Mouse (Mus musculus) myocyte (in vitro differentiated cells): ENCODE data around the gene Tssc4. TPM values are rescaled to one million over a fixed set of nuclear protein-coding genes. Genes with fewer than 3 reads are reported as not detected.

ENCODE experiments used
- H3K27me3 ChIP-seq: one replicate; pipeline ENCODE4 v1.6.1; 2011; ENCODE audit not compliant: control insufficient read depth, insufficient read depth, insufficient read length
- H3K36me3 ChIP-seq: one replicate; pipeline ENCODE4 v1.6.1; 2011; ENCODE audit not compliant: control insufficient read depth, insufficient read depth
- H3K4me2 ChIP-seq: one replicate; pipeline ENCODE4 v1.6.1; 2011; ENCODE audit warnings: low read depth, control low read depth
- H3K4me3 ChIP-seq: one replicate; pipeline ENCODE4 v1.5.1; 2011; ENCODE audit warnings: mild to moderate bottlenecking, control low read depth, moderate library complexity
- H3K79me2 ChIP-seq: one replicate; pipeline ENCODE4 v1.6.1; 2011; ENCODE audit not compliant: control insufficient read depth, insufficient read depth
- H3ac ChIP-seq: one replicate; pipeline ENCODE4 v1.6.1; 2011; ENCODE audit not compliant: control insufficient read depth, insufficient read length
- CEBPB ChIP-seq: IDR thresholded peaks from 2 replicates; pipeline ENCODE4 v1.6.1; 2011; ENCODE audit warnings: mild to moderate bottlenecking, moderate library complexity; ENCODE audit not compliant: poor library complexity, insufficient read depth, severe bottlenecking
- E2F4 ChIP-seq: IDR thresholded peaks from one replicate; pipeline ENCODE4 v1.6.1; 2011; ENCODE audit warnings: mild to moderate bottlenecking, control low read depth, moderate library complexity; ENCODE audit not compliant: insufficient read depth
- MAX ChIP-seq: IDR thresholded peaks from one replicate; pipeline ENCODE4 v1.6.1; 2011; ENCODE audit warnings: low read depth, mild to moderate bottlenecking, control low read depth
- MYOD1 ChIP-seq, 3 experiments: IDR thresholded peaks; one replicate each; pipeline ENCODE4 v1.6.1; 2011; ENCODE audit warnings: control low read depth in 2 of 3, low read depth in 2 of 3, mild to moderate bottlenecking in 2 of 3, moderate library complexity in 1 of 3; ENCODE audit not compliant: insufficient read length in 2 of 3, control insufficient read depth in 1 of 3
- MYOG ChIP-seq, 3 experiments: IDR thresholded peaks; one replicate each; pipeline ENCODE4 v1.6.1; 2011; ENCODE audit warnings: control low read depth in 2 of 3, low read depth in 2 of 3, mild to moderate bottlenecking in 2 of 3; ENCODE audit not compliant: insufficient read length in 2 of 3, control insufficient read depth in 1 of 3, insufficient read depth in 1 of 3
- POLR2A ChIP-seq: IDR thresholded peaks from one replicate; pipeline ENCODE4 v1.6.1; 2011; ENCODE audit warnings: low read depth, mild to moderate bottlenecking, control low read depth, moderate library complexity; ENCODE audit not compliant: insufficient read length
- POLR2AphosphoS2 ChIP-seq: IDR thresholded peaks from one replicate; pipeline ENCODE4 v1.6.1; 2011; ENCODE audit warnings: low read depth, control low read depth; ENCODE audit not compliant: insufficient read length
- REST ChIP-seq: IDR thresholded peaks from one replicate; pipeline ENCODE4 v1.6.1; 2011; ENCODE audit warnings: mild to moderate bottlenecking, control low read depth, moderate library complexity; ENCODE audit not compliant: insufficient read depth, insufficient read length
- SRF ChIP-seq: IDR thresholded peaks from one replicate; pipeline ENCODE4 v1.6.1; 2011; ENCODE audit warnings: low read depth; ENCODE audit not compliant: control insufficient read depth, insufficient read length
- TCF12 ChIP-seq: IDR thresholded peaks from one replicate; pipeline ENCODE4 v1.6.1; 2011; ENCODE audit warnings: mild to moderate bottlenecking, control low read depth; ENCODE audit not compliant: poor library complexity, insufficient read depth, severe bottlenecking
- TCF3 ChIP-seq: IDR thresholded peaks from one replicate; pipeline ENCODE4 v1.6.1; 2011; ENCODE audit warnings: low read depth, control low read depth; ENCODE audit not compliant: insufficient read length
- USF1 ChIP-seq: IDR thresholded peaks from one replicate; pipeline ENCODE4 v1.6.1; 2011; ENCODE audit warnings: low read depth, mild to moderate bottlenecking, control low read depth, moderate library complexity
- polyA plus RNA-seq: library from polyadenylated mRNA; unstranded; fragments of >200 nt; fragmentation: generic; extraction: Trizol; gene quantifications from one replicate; pipeline ENCODE4 v1.2.1, GENCODE M21; 2012; ENCODE audit warnings: missing spikeins

Tssc4 gene
- polyA plus RNA-seq, 1 experiment = 78.6 TPM

- no peaks in the 10 kb centered on the region for H3K27me3 ChIP-seq
- peak overlapping the region; percentile 95 for H3ac ChIP-seq
- TF ChIP-seq MAX = no peak
- TF ChIP-seq CEBPB = no peak
- no peak for TF ChIP-seq REST
- no peak for TF ChIP-seq MYOG (IDR thresholded peaks at IDR 0.05; ENCODE audit: control insufficient read depth in 1 of 3, insufficient read depth in 1 of 3, insufficient read length in 2 of 3, low read depth in 2 of 3)
- no peak for TF ChIP-seq MYOD1 (IDR thresholded peaks at IDR 0.05; ENCODE audit: control insufficient read depth in 1 of 3, insufficient read length in 2 of 3, low read depth in 2 of 3)
- TF ChIP-seq E2F4 = no peak
- no peak for TF ChIP-seq POLR2A
- no peak for TF ChIP-seq TCF3
- no peak for TF ChIP-seq USF1
- no peak for TF ChIP-seq TCF12
- no peak for TF ChIP-seq POLR2AphosphoS2
- no peak for TF ChIP-seq SRF
- peak overlapping the region; percentile 99 for H3K4me2 ChIP-seq
- H3K4me3 ChIP-seq = peak overlapping the region; percentile 99
- peaks cover 71% of the 10 kb centered on the region for H3K79me2 ChIP-seq
- H3K36me3 ChIP-seq = peaks cover 10% of the 10 kb centered on the region
Observed at GRCm38 (mm10) chr7:143055001-143055400, 14.0 kb upstream of the Tssc4 start.

- Histone ChIP-seq H3K4me3 (peak overlapping the region; percentile 99), H3K4me2 (peak overlapping the region; percentile 99), H3ac (peak overlapping the region; percentile 95), H3K36me3 (peaks cover 13% of the 10 kb centered on the region), H3K27me3 (no peaks in the 10 kb centered on the region), H3K79me2 (peaks cover 78% of the 10 kb centered on the region)
- TF ChIP-seq MYOD1 (IDR thresholded peaks at IDR 0.05; ENCODE audit: control insufficient read depth in 1 of 3, insufficient read length in 2 of 3, low read depth in 2 of 3) (peak in 1 of 3 experiments; percentile 25), MYOG (IDR thresholded peaks at IDR 0.05; ENCODE audit: control insufficient read depth in 1 of 3, insufficient read depth in 1 of 3, insufficient read length in 2 of 3, low read depth in 2 of 3) (no peak), POLR2AphosphoS2 (peak; percentile 46), POLR2A (peak; percentile 47)
Observed at GRCm38 (mm10) chr7:143055499-143056186, 13.4 kb upstream of the Tssc4 start.

- Histone ChIP-seq H3ac (no peak overlapping the region), H3K79me2 (peaks cover 92% of the 10 kb centered on the region), H3K27me3 (no peaks in the 10 kb centered on the region), H3K4me2 (peak overlapping the region; percentile 99), H3K36me3 (peaks cover 27% of the 10 kb centered on the region), H3K4me3 (peak overlapping the region; percentile 99)
- TF ChIP-seq TCF12 = no peak
- TF ChIP-seq MYOD1 (IDR thresholded peaks at IDR 0.05; ENCODE audit: control insufficient read depth in 1 of 3, insufficient read length in 2 of 3, low read depth in 2 of 3) = no peak
Observed at GRCm38 (mm10) chr7:143057023-143057422, 12.0 kb upstream of the Tssc4 start.

GRCm38 (mm10) chr7:143057667-143058220 lies 11.3 kb upstream of the Tssc4 start:
- Histone ChIP-seq H3K79me2 (peaks cover 92% of the 10 kb centered on the region), H3K27me3 (no peaks in the 10 kb centered on the region), H3K4me2 (peak overlapping the region; percentile 99), H3K36me3 (peaks cover 30% of the 10 kb centered on the region), H3ac (no peak overlapping the region), H3K4me3 (no peak overlapping the region)
- TF ChIP-seq SRF (no peak), CEBPB (no peak), POLR2AphosphoS2 (no peak)

GRCm38 (mm10) chr7:143058221-143058697 lies 10.8 kb upstream of the Tssc4 start:
- Histone ChIP-seq H3ac (no peak overlapping the region), H3K4me2 (peak overlapping the region; percentile 99), H3K27me3 (no peaks in the 10 kb centered on the region), H3K79me2 (peaks cover 88% of the 10 kb centered on the region), H3K36me3 (peaks cover 34% of the 10 kb centered on the region), H3K4me3 (no peak overlapping the region)
- TF ChIP-seq POLR2A = no peak
- TF ChIP-seq MYOG (IDR thresholded peaks at IDR 0.05; ENCODE audit: control insufficient read depth in 1 of 3, insufficient read depth in 1 of 3, insufficient read length in 2 of 3, low read depth in 2 of 3) = peak in 1 of 3 experiments; percentile 43
- no peak for TF ChIP-seq MAX
